Mouse (Mus musculus) liver, embryonic 15.5 days (tissue): ENCODE results near the gene Lypd4. TPM values are rescaled to one million over a fixed set of nuclear protein-coding genes. Genes with fewer than 3 reads are reported as not detected.

Source experiments
- ATAC-seq: fragments of 200-750 bp; cut with Nextera tagmentation; 2 replicates; pipeline ENCODE4 v1.8.0; 2017; ENCODE audit warnings: moderate number of reproducible peaks, mild to moderate bottlenecking, moderate library complexity; ENCODE audit not compliant: insufficient read depth
- H3K27ac ChIP-seq: fragments of 300-500 bp; sonication (generic); replicated peaks from 2 replicates; pipeline ENCODE4 v1.5.1; 2015; ENCODE audit warnings: mild to moderate bottlenecking, inconsistent platforms
- H3K27me3 ChIP-seq: fragments of 300-500 bp; sonication (generic); 2 replicates; pipeline ENCODE4 v1.6.1; 2015; ENCODE audit warnings: mild to moderate bottlenecking, inconsistent platforms
- H3K36me3 ChIP-seq: fragments of 300-500 bp; sonication (generic); replicated peaks from 2 replicates; pipeline ENCODE4 v1.6.1; 2015; ENCODE audit warnings: moderate library complexity, mild to moderate bottlenecking, inconsistent platforms
- H3K4me1 ChIP-seq: fragments of 300-500 bp; sonication (generic); replicated peaks from 2 replicates; pipeline ENCODE4 v1.6.1; 2015; ENCODE audit warnings: inconsistent platforms
- H3K4me2 ChIP-seq: fragments of 300-500 bp; sonication (generic); 2 replicates; pipeline ENCODE4 v1.6.1; 2015; ENCODE audit warnings: moderate library complexity, mild to moderate bottlenecking, inconsistent platforms
- H3K4me3 ChIP-seq: fragments of 300-500 bp; sonication (generic); replicated peaks from 2 replicates; pipeline ENCODE4 v1.5.1; 2015; ENCODE audit warnings: mild to moderate bottlenecking, inconsistent platforms
- H3K9ac ChIP-seq: fragments of 300-500 bp; sonication (generic); 2 replicates; pipeline ENCODE4 v1.6.1; 2015; ENCODE audit warnings: moderate library complexity, mild to moderate bottlenecking, inconsistent platforms
- H3K9me3 ChIP-seq: fragments of 300-500 bp; sonication (generic); replicated peaks from 2 replicates; pipeline ENCODE4 v1.6.1; 2016; ENCODE audit warnings: inconsistent platforms
- WGBS: fragments of 180-500 bp; shearing (Covaris S2); methylation state at CpG from one replicate; pipeline ENCODE4 v1.1.7; 2015; ENCODE audit warnings: mixed read lengths; ENCODE audit not compliant: insufficient replicate concordance; 5-methylcytosine and 5-hydroxymethylcytosine counted together
- polyA plus RNA-seq: library from polyadenylated mRNA; unstranded; fragments of >200 nt; fragmentation: Nextera tagmentation; extraction: Ambion mirVana; gene quantifications from 2 replicates; pipeline ENCODE4 v1.2.1, GENCODE M21; 2015

Lypd4 gene
- polyA plus RNA-seq, 1 experiment from 2014 or later, result not detected

DNA sequence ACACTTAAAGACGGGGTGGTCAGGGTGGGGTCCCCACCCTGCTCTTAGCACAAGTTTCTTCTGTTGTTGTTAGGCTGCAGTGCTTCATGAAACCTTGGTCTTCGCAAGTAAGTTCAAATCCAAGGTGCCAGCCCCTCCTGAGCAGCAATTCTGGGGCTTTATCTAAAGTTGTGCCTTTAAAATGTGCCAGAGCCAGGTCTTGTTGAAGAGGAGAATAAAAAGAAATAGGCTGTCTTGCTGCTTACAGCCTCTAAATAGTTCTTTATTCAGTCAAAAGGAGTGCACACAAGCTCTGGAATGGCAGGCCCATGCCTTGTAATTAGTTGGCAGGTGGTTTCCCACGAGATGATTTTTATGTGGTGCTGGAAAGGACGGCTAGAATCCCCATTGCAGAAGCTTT is 17.4 kb upstream of the Lypd4 start:
- peak overlapping the region; percentile 84 for H3K4me2 ChIP-seq
- no peaks in the 10 kb centered on the region for H3K9me3 ChIP-seq
- no peaks in the 10 kb centered on the region for H3K27me3 ChIP-seq
- H3K4me1 ChIP-seq, result peaks cover 45% of the 10 kb centered on the region
- ATAC-seq, result no peak
- peak overlapping the region; percentile 95; the same call in 1 of the 2 replicates for H3K27ac ChIP-seq
- WGBS, result 52% methylated on average over 4 of the region's 4 CpGs
- peaks cover 61% of the 10 kb centered on the region for H3K36me3 ChIP-seq
- H3K9ac ChIP-seq, result peak overlapping the region; percentile 91
- H3K4me3 ChIP-seq, result peak overlapping the region; percentile 87

DNA sequence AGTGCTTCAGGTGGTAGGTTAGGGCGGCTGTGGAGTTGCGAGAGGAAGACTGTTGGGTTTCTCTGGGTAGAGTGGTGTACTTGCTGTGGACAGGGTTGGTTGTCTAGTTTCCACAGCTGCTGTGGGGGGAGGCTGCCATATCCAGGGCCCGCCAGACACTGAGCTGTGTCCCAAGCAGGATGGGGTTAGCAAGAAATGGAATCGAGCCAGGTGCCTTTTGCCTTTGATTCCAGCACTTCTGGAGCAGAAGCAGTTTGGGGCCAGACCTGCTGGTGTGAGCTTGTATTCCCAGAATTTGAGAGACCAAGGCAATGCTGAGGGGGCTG is 16.5 kb upstream of the Lypd4 start:
- Histone ChIP-seq H3K9ac (peak overlapping the region; percentile 91), H3K4me2 (peak overlapping the region; percentile 84), H3K27ac (peak overlapping the region; percentile 95), H3K27me3 (no peaks in the 10 kb centered on the region), H3K9me3 (no peaks in the 10 kb centered on the region), H3K4me1 (peaks cover 45% of the 10 kb centered on the region), H3K4me3 (peak overlapping the region; percentile 87), H3K36me3 (peaks cover 60% of the 10 kb centered on the region)
- 16% methylated on average over 4 of the region's 4 CpGs for WGBS
- no peak for ATAC-seq

DNA sequence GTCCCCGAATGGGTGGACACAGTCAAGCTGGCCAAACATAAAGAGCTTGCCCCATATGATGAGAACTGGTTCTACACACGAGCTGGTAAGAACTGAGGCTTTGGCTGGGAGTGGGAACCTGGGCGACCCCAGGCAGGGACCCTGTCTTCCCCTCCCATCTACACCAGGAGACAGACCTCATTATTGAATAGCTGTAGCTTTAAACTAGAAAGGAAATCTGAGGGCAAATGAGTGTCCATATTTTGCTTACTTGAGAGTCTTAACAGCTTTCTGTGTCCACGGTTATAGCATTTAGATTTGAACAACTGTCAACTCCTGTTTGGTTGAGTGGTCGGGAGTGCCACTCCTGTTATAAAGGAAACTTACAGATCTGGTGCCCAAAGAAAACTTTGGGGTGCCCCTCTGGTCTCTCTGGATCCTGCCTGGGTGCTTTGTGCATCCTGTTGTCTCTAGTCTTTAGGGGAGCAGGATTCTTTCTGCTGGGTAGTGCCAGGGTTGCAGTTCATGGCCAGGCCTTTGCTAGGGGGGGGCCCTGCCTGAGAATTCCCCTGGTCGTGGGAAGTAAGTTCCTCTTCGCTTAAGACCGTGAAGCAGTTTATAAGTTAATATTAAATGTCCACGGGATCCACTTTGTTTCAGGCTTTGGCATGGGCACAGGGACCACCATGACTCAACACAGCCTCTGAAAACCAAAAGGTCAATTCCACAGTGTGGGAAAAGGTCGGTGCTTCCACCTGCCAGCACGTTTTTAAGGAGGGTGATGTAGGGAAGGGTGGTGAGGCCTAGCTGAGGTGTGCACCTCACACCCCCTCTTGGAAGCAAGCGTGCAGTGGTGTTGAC is 15.9 kb upstream of the Lypd4 start:
- no peak for ATAC-seq
- Histone ChIP-seq H3K36me3 (peaks cover 54% of the 10 kb centered on the region), H3K9me3 (no peaks in the 10 kb centered on the region), H3K4me3 (peak overlapping the region; percentile 87), H3K27me3 (no peaks in the 10 kb centered on the region), H3K4me1 (peaks cover 44% of the 10 kb centered on the region), H3K9ac (peak overlapping the region; percentile 91), H3K27ac (peak overlapping the region; percentile 95), H3K4me2 (peak overlapping the region; percentile 84)
- 11% methylated on average over 12 of the region's 12 CpGs for WGBS

DNA sequence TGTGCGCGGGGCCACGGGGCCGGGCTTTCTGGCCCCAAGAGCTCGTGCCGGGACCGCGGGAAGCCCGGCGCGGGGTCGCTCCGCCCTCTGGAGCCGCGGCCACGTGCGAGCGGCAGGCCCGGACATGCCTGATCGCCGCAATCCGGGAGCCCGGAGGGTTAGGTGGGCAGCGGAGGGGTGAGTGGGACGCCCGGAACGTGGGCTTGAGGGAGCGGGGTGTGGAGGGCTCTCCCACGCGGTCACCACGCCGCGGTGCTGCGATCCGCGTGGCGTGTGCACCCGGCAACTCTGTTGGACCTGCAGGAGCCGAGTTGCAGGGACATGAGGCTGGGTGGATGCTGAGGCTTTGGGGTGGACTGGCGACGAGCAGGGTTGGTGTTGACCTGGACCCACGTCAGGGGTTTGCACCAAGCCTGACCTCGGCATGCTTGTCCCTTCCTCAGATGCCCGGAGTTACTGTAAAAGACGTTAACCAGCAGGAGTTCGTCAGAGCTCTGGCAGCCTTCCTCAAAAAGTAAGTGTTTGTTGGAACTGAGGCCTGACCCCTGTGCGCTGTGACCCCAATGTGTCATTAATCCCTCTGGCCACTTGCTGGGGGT is 15.1 kb upstream of the Lypd4 start:
- 0 out of 2 replicates have a peak, but pooled peaks have one; percentile 0 for ATAC-seq
- Histone ChIP-seq H3K27me3 (no peaks in the 10 kb centered on the region), H3K4me2 (peak overlapping the region; percentile 84), H3K27ac (peak overlapping the region; percentile 95), H3K9ac (peak overlapping the region; percentile 91), H3K4me3 (peak overlapping the region; percentile 87), H3K9me3 (no peaks in the 10 kb centered on the region), H3K36me3 (peaks cover 46% of the 10 kb centered on the region), H3K4me1 (peaks cover 42% of the 10 kb centered on the region)
- under 1% methylated on average over 47 of the region's 47 CpGs for WGBS

DNA sequence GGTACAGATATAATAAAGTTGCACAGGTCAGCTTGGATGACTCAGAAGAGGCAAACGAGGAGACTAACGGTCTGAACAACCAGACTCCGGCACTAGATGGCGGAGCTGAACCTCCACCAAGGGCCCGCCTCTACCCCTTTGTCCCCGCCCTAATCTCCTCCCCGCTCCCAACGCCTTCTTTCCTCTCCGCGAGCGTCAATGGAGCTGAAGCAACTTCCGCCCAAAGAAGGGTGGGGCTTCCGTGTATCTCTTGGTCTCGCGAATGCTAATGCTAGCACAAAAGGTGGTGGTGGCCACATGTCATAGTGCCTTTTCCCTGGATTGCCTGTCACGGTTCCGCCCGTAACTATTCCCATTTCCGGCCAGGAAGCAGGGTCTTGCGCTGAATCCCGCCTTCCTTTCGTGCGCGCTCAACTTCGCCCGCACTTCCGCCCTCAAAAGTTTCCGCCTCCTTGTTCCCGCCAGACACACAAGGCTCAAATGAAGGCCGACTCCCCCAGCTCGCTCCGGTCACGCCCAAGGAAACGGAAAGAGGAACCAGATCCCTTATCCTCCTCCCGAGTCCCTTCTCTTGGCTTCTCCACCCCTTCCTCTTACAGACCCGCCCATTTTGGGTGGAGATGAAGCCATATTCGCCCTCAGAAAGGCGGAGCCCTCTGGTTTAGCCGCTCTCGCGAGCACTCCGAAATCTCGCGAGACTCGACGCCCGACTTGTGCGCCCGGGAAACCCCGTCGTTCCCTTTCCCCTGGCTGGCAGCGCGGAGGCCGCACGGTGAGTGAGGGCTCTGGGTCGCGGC is 14.4 kb upstream of the Lypd4 start, which contains the start of gene Rps19:
Rps19 (plus strand) TSS at position 476 of the 797 bp plus-strand sequence.
- Histone ChIP-seq H3K9ac (peak within 1 kb of the TSS; percentile 91), H3K4me1 (peaks cover 42% of the 10 kb centered on the region), H3K9me3 (no peaks in the 10 kb centered on the region), H3K36me3 (peaks cover 39% of the 10 kb centered on the region), H3K27me3 (0 out of 2 replicates have a peak, but pooled peaks cover 3% of the 10 kb centered on the region), H3K4me3 (peak within 1 kb of the TSS; percentile 87), H3K4me2 (peak within 1 kb of the TSS; percentile 84), H3K27ac (peak within 1 kb of the TSS; percentile 95)
- WGBS, result under 1% methylated on average over 57 of the region's 57 CpGs
- ATAC-seq, result peak; percentile 93

DNA sequence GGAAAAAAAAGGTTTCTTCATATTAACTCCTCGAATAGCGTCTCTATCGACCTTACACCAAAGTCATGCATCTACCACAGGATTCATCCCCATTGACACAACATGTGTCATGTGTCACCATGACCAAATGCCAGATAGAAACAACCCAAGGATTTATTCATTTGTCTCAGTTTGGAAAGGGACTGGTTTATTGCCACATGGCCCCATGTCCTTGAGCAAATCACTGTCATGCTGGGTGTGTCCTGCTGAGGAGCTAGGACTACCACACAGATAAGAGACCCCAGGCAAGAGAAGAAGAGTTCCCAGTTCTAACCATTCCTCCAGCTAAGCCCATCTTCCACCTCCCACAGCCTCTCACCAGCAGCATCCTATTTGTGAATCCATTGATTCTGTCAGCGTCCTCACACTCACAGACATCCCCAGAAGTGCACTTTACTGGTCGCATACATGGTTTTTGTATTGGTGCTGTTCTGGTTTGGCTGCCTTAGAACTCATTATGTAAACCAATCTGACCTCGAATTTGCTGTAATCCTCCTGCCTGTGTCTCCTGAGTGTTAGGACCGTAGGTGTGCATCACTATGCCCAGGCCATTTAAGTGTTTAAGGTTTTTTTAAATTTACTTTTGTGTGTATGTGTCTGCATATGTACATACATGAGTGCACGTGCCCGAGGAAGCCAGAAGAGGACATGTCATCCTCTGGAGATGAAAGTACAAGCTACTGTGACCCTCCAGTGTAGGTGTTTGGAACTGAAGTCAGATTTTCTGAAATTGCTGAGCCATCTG is 12.9 kb upstream of the Lypd4 start:
- Histone ChIP-seq H3K4me2 (no peak overlapping the region), H3K4me1 (peaks cover 29% of the 10 kb centered on the region), H3K27ac (no peak overlapping the region), H3K27me3 (0 out of 2 replicates have a peak, but pooled peaks cover 3% of the 10 kb centered on the region), H3K9ac (no peak overlapping the region), H3K36me3 (peaks cover 24% of the 10 kb centered on the region), H3K4me3 (no peak overlapping the region), H3K9me3 (no peaks in the 10 kb centered on the region)
- WGBS, result 81% methylated on average over 9 of the region's 9 CpGs
- no peak for ATAC-seq

DNA sequence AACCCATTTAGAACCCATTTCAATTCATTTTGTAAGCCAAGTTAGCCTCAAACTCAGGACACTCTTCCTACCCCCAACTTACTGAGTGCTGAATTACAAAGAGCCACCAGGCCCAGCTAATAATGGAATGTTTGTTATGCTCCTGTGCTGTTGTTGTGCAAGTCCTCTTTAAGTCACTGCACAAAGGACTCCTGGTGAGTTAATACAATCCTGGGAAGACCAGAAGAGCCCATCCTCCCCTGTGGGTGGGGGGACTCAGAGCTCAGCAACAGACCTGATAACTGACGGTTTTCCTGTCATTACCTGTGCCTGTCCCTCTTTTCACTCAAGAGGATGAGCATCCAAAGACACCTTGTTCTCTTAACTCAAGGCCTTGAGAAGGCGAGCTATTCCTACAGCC is 9.9 kb upstream of the Lypd4 start:
- no peaks in the 10 kb centered on the region for H3K36me3 ChIP-seq
- no peak for ATAC-seq
- peaks cover 19% of the 10 kb centered on the region for H3K27me3 ChIP-seq
- no peak overlapping the region for H3K4me2 ChIP-seq
- H3K9ac ChIP-seq, result no peak overlapping the region
- no peak overlapping the region for H3K27ac ChIP-seq
- peaks cover 6% of the 10 kb centered on the region for H3K4me1 ChIP-seq
- H3K9me3 ChIP-seq, result no peaks in the 10 kb centered on the region
- 59% methylated on average over 2 of the region's 2 CpGs for WGBS
- H3K4me3 ChIP-seq, result no peak overlapping the region

DNA sequence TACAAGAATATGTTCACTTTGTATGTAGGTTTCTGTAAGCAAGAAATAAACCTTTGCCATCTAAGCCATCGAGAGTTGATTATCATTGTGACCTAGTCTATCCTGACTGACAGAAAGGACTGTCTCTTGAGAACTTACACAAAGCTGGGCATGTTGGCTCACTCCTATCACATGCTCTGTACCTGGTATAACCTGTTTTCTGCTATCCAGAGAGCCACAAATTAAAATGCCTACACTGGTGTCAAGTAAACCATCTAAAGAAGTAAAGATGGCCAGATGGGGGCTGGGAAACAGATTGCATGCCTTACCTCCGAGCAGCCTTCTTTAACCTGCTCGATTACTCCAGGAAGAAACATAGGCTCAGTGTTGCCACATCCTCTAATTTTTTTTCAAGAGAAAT is 7.8 kb upstream of the Lypd4 start:
- WGBS, result 53% methylated on average over 3 of the region's 3 CpGs
- Histone ChIP-seq H3K36me3 (no peaks in the 10 kb centered on the region), H3K27me3 (peaks cover 33% of the 10 kb centered on the region), H3K4me2 (no peak overlapping the region), H3K9me3 (no peaks in the 10 kb centered on the region), H3K4me1 (no peaks in the 10 kb centered on the region), H3K27ac (no peak overlapping the region), H3K9ac (no peak overlapping the region), H3K4me3 (no peak overlapping the region)
- ATAC-seq, result no peak

DNA sequence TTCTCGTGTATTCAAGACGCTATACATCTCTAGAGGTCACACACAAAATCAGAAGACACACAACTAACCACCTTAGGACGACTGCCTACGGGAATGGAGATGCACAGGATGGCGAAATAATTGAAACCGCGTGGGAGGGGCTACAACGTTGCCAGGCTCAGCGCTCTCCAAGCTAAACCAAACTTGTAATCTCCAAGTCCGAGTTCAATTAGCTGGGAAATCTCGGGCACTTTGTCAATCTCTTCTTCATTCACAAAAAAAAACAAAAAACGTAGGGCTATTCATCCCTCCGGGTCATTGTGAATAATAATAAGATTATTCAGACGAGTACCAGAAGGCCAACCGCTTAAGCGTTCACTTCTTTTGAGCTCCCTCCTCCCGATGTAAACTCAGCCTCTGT is 661 bp downstream of the Lypd4 start:
- H3K4me1 ChIP-seq, result peaks cover 11% of the 10 kb centered on the region
- H3K9ac ChIP-seq, result no peak overlapping the region
- 56% methylated on average over 17 of the region's 17 CpGs for WGBS
- ATAC-seq, result no peak
- no peak overlapping the region for H3K4me2 ChIP-seq
- no peak overlapping the region for H3K4me3 ChIP-seq
- no peak overlapping the region for H3K27ac ChIP-seq
- H3K9me3 ChIP-seq, result no peaks in the 10 kb centered on the region
- H3K27me3 ChIP-seq, result peaks cover 71% of the 10 kb centered on the region
- no peaks in the 10 kb centered on the region for H3K36me3 ChIP-seq

DNA sequence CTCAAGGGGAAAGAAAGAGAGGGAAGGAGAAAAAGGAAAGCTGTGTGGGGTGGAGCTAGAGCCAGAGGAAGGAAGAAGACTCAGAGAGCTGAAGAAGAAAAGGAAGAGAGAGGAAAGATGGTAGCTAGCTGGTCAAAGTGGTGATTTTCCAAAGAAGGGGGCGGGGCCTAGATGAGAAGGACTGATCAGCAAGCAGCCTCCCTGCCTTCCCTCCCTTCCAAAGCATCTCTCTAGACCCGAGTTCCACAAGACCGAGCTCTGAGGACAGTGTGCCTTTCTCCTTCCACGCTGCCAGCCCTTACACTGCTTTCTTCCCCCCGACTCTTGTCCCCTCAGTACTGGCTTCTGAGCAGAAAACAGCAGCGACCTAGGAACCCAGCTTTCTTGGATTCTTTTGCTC is 5.6 kb downstream of the Lypd4 start:
- WGBS, result 32% methylated on average over 6 of the region's 6 CpGs

More for the DNA sequence above, 5.6 kb downstream of the Lypd4 start:
- H3K4me2 ChIP-seq, result no peak overlapping the region
- no peak overlapping the region for H3K27ac ChIP-seq
- H3K9ac ChIP-seq, result no peak overlapping the region
- ATAC-seq, result no peak
- H3K36me3 ChIP-seq, result no peaks in the 10 kb centered on the region
- peaks cover 41% of the 10 kb centered on the region for H3K4me1 ChIP-seq
- H3K9me3 ChIP-seq, result no peaks in the 10 kb centered on the region
- peaks cover 39% of the 10 kb centered on the region for H3K27me3 ChIP-seq
- no peak overlapping the region for H3K4me3 ChIP-seq
